In genomic region chr14:32388196-32388595, GRCm38 (mm10) we compare ENCODE assay signal across 8 mouse cellular contexts. TPM values are rescaled to one million over a fixed set of nuclear protein-coding genes. Genes with fewer than 3 reads are reported as not detected.
DNase-seq lines count a peak whose midpoint lies in the region; ATAC-seq and TF ChIP-seq lines count a peak whose summit lies in the region.

TSS of gene 1700024G13Rik (minus strand) at chr14:32388391.

- H3K27ac ChIP-seq in midbrain, embryonic 11.5 days (ENCODE audit: low read depth, low read length) = no peak within 1 kb of the TSS
- H3K27ac ChIP-seq in thymus, adult 2 months (ENCODE audit: control insufficient read depth, insufficient read depth, low read length) = no peak within 1 kb of the TSS

- H3K27me3 ChIP-seq in midbrain, embryonic 11.5 days (ENCODE audit: control insufficient read depth, insufficient read depth, low read length) = no peaks in the 10 kb centered on the region
- H3K27me3 ChIP-seq in thymus, adult 2 months (ENCODE audit: control insufficient read depth, insufficient read depth, low read length) = no peaks in the 10 kb centered on the region

- peak; percentile 61 for DNase-seq in WW6 (ENCODE audit: low read depth, low spot score)
- DNase-seq in embryo, embryonic 9.5 days (ENCODE audit: extremely low spot score) = peak; percentile 82
- peak; percentile 18 to 45 for DNase-seq in heart, postnatal 14 days
- DNase-seq in kidney, postnatal 4 days = peak; percentile 86 to 89
- DNase-seq in midbrain, embryonic 11.5 days (ENCODE audit: low spot score, missing footprints) = peak; percentile 99
- DNase-seq in thymus, adult 2 months = peak; percentile 30
- DNase-seq in gastrocnemius, postnatal 36 days = no peak
- no peak for DNase-seq in left cerebral cortex, adult 9 months (ENCODE audit: low spot score in 2 of 2)

- peak; percentile 89 for ATAC-seq in midbrain, embryonic 11.5 days (ENCODE audit: low FRiP score)

- TF ChIP-seq POLR2A in thymus, adult 2 months (IDR thresholded peaks at IDR 0.05; ENCODE audit: control insufficient read depth, extremely low read depth, insufficient read depth, low read length, poor library complexity) = no peak

- H3K4me2 ChIP-seq in midbrain, embryonic 11.5 days = peak within 1 kb of the TSS; percentile 32

- H3K9ac ChIP-seq in midbrain, embryonic 11.5 days (ENCODE audit: low read length) = no peak within 1 kb of the TSS

- H3K4me1 ChIP-seq in midbrain, embryonic 11.5 days (ENCODE audit: control insufficient read depth, insufficient read depth, low read length) = peaks cover 3% of the 10 kb centered on the region
- H3K4me1 ChIP-seq in thymus, adult 2 months (replicated peaks; ENCODE audit: control insufficient read depth, insufficient read depth, low read length) = no peaks in the 10 kb centered on the region

- no peak for TF ChIP-seq CTCF in thymus, adult 2 months (IDR thresholded peaks at IDR 0.05; ENCODE audit: borderline replicate concordance, control insufficient read depth, extremely low read depth, insufficient read depth, low read length, poor library complexity)

- H3K9me3 ChIP-seq in midbrain, embryonic 11.5 days (ENCODE audit: control insufficient read depth, low read length) = no peaks in the 10 kb centered on the region

- no peaks in the 10 kb centered on the region for H3K36me3 ChIP-seq in midbrain, embryonic 11.5 days (ENCODE audit: control insufficient read depth, insufficient read depth, low read length)
- H3K36me3 ChIP-seq in thymus, adult 2 months (ENCODE audit: control insufficient read depth, insufficient read depth, low read length) = no peaks in the 10 kb centered on the region

- no peak within 1 kb of the TSS for H3K4me3 ChIP-seq in midbrain, embryonic 11.5 days (ENCODE audit: low read depth, low read length)
- no peak within 1 kb of the TSS for H3K4me3 ChIP-seq in thymus, adult 2 months (ENCODE audit: control insufficient read depth, insufficient read depth, low read length)

- intact Hi-C loops in heart, postnatal 14 days (cut with DNase I) = no loop called here
- intact Hi-C loops in gastrocnemius, postnatal 36 days (cut with DNase I) = no loop called here

- WGBS in midbrain, embryonic 11.5 days = 2% methylated on average over 13 of the region's 13 CpGs
- WGBS in thymus, adult 2 months = 15% methylated on average over 13 of the region's 13 CpGs

RNA-seq across cellular contexts. Expression of gene 1700024G13Rik, which starts in this region (rescaled TPM):
- total RNA-seq in heart, postnatal 14 days (2021) = not detected
- polyA plus RNA-seq in midbrain, embryonic 11.5 days (2014; fragmentation: Nextera tagmentation; extraction: Ambion mirVana) = 0.19 TPM in 1 of 2 replicates, not detected in the other
- polyA plus RNA-seq in thymus, adult 2 months (2012; rRNA removed) = not detected in 2 replicates
- total RNA-seq in gastrocnemius, postnatal 36 days (2021) = not detected

Comparison
In these comparisons a context has a peak if more than half of its experiments do, and no peak if none do; other contexts are left out.
1. Peak in DNase-seq in heart, postnatal 14 days; RNA of the gene not detected or under 1 TPM.
2. Peak in DNase-seq, ATAC-seq and H3K4me2 ChIP-seq in midbrain, embryonic 11.5 days; RNA of the gene not detected or under 1 TPM.
3. Peak in DNase-seq in thymus, adult 2 months; RNA of the gene not detected or under 1 TPM.
4. DNase-seq: peak in WW6 (single experiment), embryo, embryonic 9.5 days (single experiment) and kidney, postnatal 4 days (2 of 2); none in gastrocnemius, postnatal 36 days (0 of 2) and left cerebral cortex, adult 9 months (0 of 2).